Mouse (Mus musculus): ENCODE measurements at regions not wholly inside any gene's neighbourhood (a gene's known extent, or its start where the extent isn't known, plus 50 kb on each side); places are given as distances from the start of the nearest gene placed in this dataset.
A peak's percentile ranks its signal among the peaks of the same experiment; 100 is the strongest.

DNA sequence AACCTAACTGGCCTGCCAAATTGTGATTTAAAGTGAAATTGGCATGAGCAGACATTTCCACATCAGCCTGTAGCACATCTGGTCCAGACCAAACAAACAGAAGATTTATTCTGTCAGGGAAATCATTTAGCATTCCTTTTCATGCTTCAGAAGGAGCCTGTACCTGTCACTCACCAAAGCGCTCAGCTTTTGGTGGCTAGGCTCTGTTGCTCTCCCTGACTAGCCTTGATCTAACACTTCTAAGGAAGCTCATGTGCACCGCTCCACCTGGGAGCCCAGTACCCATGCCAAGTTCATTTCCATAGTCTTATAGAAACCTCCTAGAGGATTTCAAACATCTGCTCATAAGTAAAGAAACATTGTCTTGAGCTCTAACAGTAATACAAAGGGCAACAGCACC is 253.8 kb upstream of the Tfap2d start:
- DNase-seq (ENCODE audit: low spot score) (no peak), ATAC-seq (ENCODE audit: low FRiP score) (no peak)
- Histone ChIP-seq H3K4me2 (replicated peaks) (no peak overlapping the region), H3K27ac (no peak overlapping the region), H3K9me3 (ENCODE audit: control insufficient read depth, low read length) (no peaks in the 10 kb centered on the region), H3K4me1 (replicated peaks; ENCODE audit: control insufficient read depth, insufficient read depth, low read length) (no peaks in the 10 kb centered on the region), H3K4me3 (replicated peaks; ENCODE audit: low read length) (no peak overlapping the region), H3K9ac (no peak overlapping the region), H3K36me3 (replicated peaks; ENCODE audit: control insufficient read depth, insufficient read depth) (no peaks in the 10 kb centered on the region), H3K27me3 (ENCODE audit: control insufficient read depth, insufficient read depth, low read length) (no peaks in the 10 kb centered on the region)
- 50% methylated on average over 2 of the region's 2 CpGs for WGBS

GRCm38 (mm10) chr1:18857457-18857856 is 245.4 kb upstream of the Tfap2d start:
- Histone ChIP-seq H3K27me3 (ENCODE audit: control insufficient read depth, insufficient read depth, low read length) (no peaks in the 10 kb centered on the region), H3K4me1 (replicated peaks; ENCODE audit: control insufficient read depth, insufficient read depth, low read length) (no peaks in the 10 kb centered on the region), H3K4me2 (replicated peaks) (no peak overlapping the region), H3K36me3 (replicated peaks; ENCODE audit: control insufficient read depth, insufficient read depth) (no peaks in the 10 kb centered on the region), H3K9ac (no peak overlapping the region), H3K27ac (no peak overlapping the region), H3K9me3 (ENCODE audit: control insufficient read depth, low read length) (no peaks in the 10 kb centered on the region), H3K4me3 (replicated peaks; ENCODE audit: low read length) (no peak overlapping the region)
- WGBS = 78% methylated on average over 3 of the region's 3 CpGs
- no peak for DNase-seq (ENCODE audit: low spot score)
- no peak for ATAC-seq (ENCODE audit: low FRiP score)

DNA sequence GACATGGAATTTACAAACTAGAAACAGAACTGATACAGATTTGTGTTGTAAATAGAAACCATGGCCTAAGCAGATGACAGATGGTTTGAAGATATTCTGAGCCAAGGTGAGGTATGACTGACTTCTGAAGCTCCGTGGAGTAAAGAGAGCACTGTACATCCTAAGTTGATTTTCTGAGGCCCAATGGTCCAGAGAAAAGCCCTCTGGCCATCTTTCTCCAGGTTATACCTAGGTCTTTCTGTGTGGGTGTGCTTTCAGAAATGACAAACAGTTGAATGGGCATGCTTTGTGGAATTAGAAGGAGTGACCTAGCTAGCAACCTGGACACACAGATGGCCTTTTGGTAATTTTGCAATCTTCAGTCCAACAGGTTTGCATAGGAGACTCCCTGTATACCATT is 199.6 kb upstream of the Tfap2d start:
- no peaks in the 10 kb centered on the region for H3K4me1 ChIP-seq (replicated peaks; ENCODE audit: control insufficient read depth, insufficient read depth, low read length)
- ATAC-seq (ENCODE audit: low FRiP score) (no peak), DNase-seq (ENCODE audit: low spot score) (no peak)
- 94% methylated on average over 1 of the region's 1 CpGs for WGBS
- no peaks in the 10 kb centered on the region for H3K27me3 ChIP-seq (ENCODE audit: control insufficient read depth, insufficient read depth, low read length)
- H3K36me3 ChIP-seq (replicated peaks; ENCODE audit: control insufficient read depth, insufficient read depth) = no peaks in the 10 kb centered on the region
- no peak overlapping the region for H3K4me2 ChIP-seq (replicated peaks)
- H3K9me3 ChIP-seq (ENCODE audit: control insufficient read depth, low read length) = no peaks in the 10 kb centered on the region
- H3K4me3 ChIP-seq (replicated peaks; ENCODE audit: low read length) = no peak overlapping the region
- H3K27ac ChIP-seq = no peak overlapping the region
- H3K9ac ChIP-seq = no peak overlapping the region

- Histone ChIP-seq H3K4me3 (replicated peaks; ENCODE audit: low read length) (no peak overlapping the region), H3K27ac (no peak overlapping the region), H3K9ac (no peak overlapping the region), H3K36me3 (replicated peaks; ENCODE audit: control insufficient read depth, insufficient read depth) (no peaks in the 10 kb centered on the region), H3K27me3 (ENCODE audit: control insufficient read depth, insufficient read depth, low read length) (no peaks in the 10 kb centered on the region), H3K9me3 (ENCODE audit: control insufficient read depth, low read length) (no peaks in the 10 kb centered on the region), H3K4me1 (replicated peaks; ENCODE audit: control insufficient read depth, insufficient read depth, low read length) (no peaks in the 10 kb centered on the region), H3K4me2 (replicated peaks) (no peak overlapping the region)
- ATAC-seq (ENCODE audit: low FRiP score) (no peak), DNase-seq (ENCODE audit: low spot score) (no peak)
- 70% methylated on average over 4 of the region's 4 CpGs for WGBS
Observed at GRCm38 (mm10) chr1:18903696-18904095, 199.1 kb upstream of the Tfap2d start.

DNA sequence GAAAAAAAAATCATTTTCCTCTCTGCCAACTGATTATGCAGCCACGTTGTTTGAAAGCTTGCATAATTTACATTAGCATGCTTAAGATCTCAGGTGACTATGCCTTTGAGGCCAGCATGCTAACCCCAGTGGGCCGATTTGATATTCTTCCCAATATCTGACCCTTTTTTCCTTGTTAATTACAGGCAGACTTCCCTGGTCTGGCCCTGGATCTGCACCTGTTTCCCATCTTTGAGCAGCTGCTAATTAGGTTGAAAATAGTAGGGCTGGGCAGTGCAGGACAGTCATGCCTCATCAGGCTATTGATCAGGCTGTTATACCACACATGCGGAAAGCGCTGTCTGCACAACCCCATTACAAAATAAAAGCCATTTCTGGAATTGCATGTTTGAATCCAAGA is 191.2 kb upstream of the Tfap2d start:
- ATAC-seq (ENCODE audit: low FRiP score) = peak; percentile 62
- Histone ChIP-seq H3K27ac (no peak overlapping the region), H3K27me3 (ENCODE audit: control insufficient read depth, insufficient read depth, low read length) (no peaks in the 10 kb centered on the region), H3K4me2 (replicated peaks) (no peak overlapping the region), H3K9me3 (ENCODE audit: control insufficient read depth, low read length) (no peaks in the 10 kb centered on the region), H3K4me1 (replicated peaks; ENCODE audit: control insufficient read depth, insufficient read depth, low read length) (no peaks in the 10 kb centered on the region), H3K9ac (no peak overlapping the region), H3K36me3 (replicated peaks; ENCODE audit: control insufficient read depth, insufficient read depth) (no peaks in the 10 kb centered on the region), H3K4me3 (replicated peaks; ENCODE audit: low read length) (no peak overlapping the region)
- no peak for DNase-seq (ENCODE audit: low spot score)
- WGBS = 50% methylated on average over 4 of the region's 4 CpGs

GRCm38 (mm10) chr1:18956276-18956675 is 146.5 kb upstream of the Tfap2d start:
- no peak for ATAC-seq (ENCODE audit: low FRiP score)
- Histone ChIP-seq H3K9ac (no peak overlapping the region), H3K4me1 (replicated peaks; ENCODE audit: control insufficient read depth, insufficient read depth, low read length) (no peaks in the 10 kb centered on the region), H3K27ac (no peak overlapping the region), H3K27me3 (ENCODE audit: control insufficient read depth, insufficient read depth, low read length) (no peaks in the 10 kb centered on the region), H3K36me3 (replicated peaks; ENCODE audit: control insufficient read depth, insufficient read depth) (no peaks in the 10 kb centered on the region), H3K4me3 (replicated peaks; ENCODE audit: low read length) (no peak overlapping the region), H3K9me3 (ENCODE audit: control insufficient read depth, low read length) (no peaks in the 10 kb centered on the region), H3K4me2 (replicated peaks) (no peak overlapping the region)
- DNase-seq (ENCODE audit: low spot score) = no peak
- WGBS = 83% methylated on average over 1 of the region's 1 CpGs

DNA sequence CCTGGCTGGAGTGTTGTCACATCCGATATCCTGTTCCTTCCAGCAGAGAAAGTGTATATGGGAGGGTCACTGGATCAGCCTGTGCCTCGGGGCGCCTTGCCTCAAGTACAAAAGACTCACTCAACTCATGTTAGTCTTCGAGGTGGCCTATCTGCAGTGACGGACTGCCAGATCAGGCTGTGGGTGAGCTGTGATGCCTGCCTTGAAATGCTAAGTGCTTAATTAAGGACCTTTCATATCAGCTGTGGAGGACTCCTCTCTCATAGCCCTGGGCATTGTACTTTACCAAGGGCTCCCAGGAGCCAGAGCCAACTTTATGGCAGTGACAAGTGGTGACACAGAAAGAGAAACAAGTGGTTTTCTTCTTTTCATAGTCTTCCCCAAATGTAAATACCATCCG is 145.8 kb upstream of the Tfap2d start:
- DNase-seq (ENCODE audit: low spot score) (no peak), ATAC-seq (ENCODE audit: low FRiP score) (no peak)
- H3K9me3 ChIP-seq (ENCODE audit: control insufficient read depth, low read length) = no peaks in the 10 kb centered on the region
- 66% methylated on average over 6 of the region's 6 CpGs for WGBS
- no peak overlapping the region for H3K4me2 ChIP-seq (replicated peaks)
- no peak overlapping the region for H3K27ac ChIP-seq
- no peak overlapping the region for H3K9ac ChIP-seq
- no peaks in the 10 kb centered on the region for H3K4me1 ChIP-seq (replicated peaks; ENCODE audit: control insufficient read depth, insufficient read depth, low read length)
- no peaks in the 10 kb centered on the region for H3K36me3 ChIP-seq (replicated peaks; ENCODE audit: control insufficient read depth, insufficient read depth)
- no peaks in the 10 kb centered on the region for H3K27me3 ChIP-seq (ENCODE audit: control insufficient read depth, insufficient read depth, low read length)
- H3K4me3 ChIP-seq (replicated peaks; ENCODE audit: low read length) = no peak overlapping the region

- H3K9me3 ChIP-seq (ENCODE audit: control insufficient read depth, low read length) = no peaks in the 10 kb centered on the region
- no peak overlapping the region for H3K9ac ChIP-seq
- H3K4me3 ChIP-seq (replicated peaks; ENCODE audit: low read length) = no peak overlapping the region
- no peaks in the 10 kb centered on the region for H3K36me3 ChIP-seq (replicated peaks; ENCODE audit: control insufficient read depth, insufficient read depth)
- no peak overlapping the region for H3K4me2 ChIP-seq (replicated peaks)
- 0 out of 2 replicates have a peak, but pooled peaks have one; percentile 46 for ATAC-seq (ENCODE audit: low FRiP score)
- H3K4me1 ChIP-seq (replicated peaks; ENCODE audit: control insufficient read depth, insufficient read depth, low read length) = no peaks in the 10 kb centered on the region
- DNase-seq (ENCODE audit: low spot score) = no peak
- H3K27me3 ChIP-seq (ENCODE audit: control insufficient read depth, insufficient read depth, low read length) = no peaks in the 10 kb centered on the region
- H3K27ac ChIP-seq = no peak overlapping the region
- 55% methylated on average over 9 of the region's 9 CpGs for WGBS
Observed at GRCm38 (mm10) chr1:18961464-18961863, 141.4 kb upstream of the Tfap2d start.

- H3K4me2 ChIP-seq (replicated peaks) = no peak overlapping the region
- no peaks in the 10 kb centered on the region for H3K27me3 ChIP-seq (ENCODE audit: control insufficient read depth, insufficient read depth, low read length)
- H3K4me1 ChIP-seq (replicated peaks; ENCODE audit: control insufficient read depth, insufficient read depth, low read length) = no peaks in the 10 kb centered on the region
- no peak overlapping the region for H3K27ac ChIP-seq
- DNase-seq (ENCODE audit: low spot score) = no peak
- H3K9ac ChIP-seq = no peak overlapping the region
- no peak for ATAC-seq (ENCODE audit: low FRiP score)
- WGBS = 76% methylated on average over 3 of the region's 3 CpGs
- H3K9me3 ChIP-seq (ENCODE audit: control insufficient read depth, low read length) = no peaks in the 10 kb centered on the region
- no peaks in the 10 kb centered on the region for H3K36me3 ChIP-seq (replicated peaks; ENCODE audit: control insufficient read depth, insufficient read depth)
- no peak overlapping the region for H3K4me3 ChIP-seq (replicated peaks; ENCODE audit: low read length)
Observed at GRCm38 (mm10) chr1:18961889-18962288, 140.9 kb upstream of the Tfap2d start.

DNA sequence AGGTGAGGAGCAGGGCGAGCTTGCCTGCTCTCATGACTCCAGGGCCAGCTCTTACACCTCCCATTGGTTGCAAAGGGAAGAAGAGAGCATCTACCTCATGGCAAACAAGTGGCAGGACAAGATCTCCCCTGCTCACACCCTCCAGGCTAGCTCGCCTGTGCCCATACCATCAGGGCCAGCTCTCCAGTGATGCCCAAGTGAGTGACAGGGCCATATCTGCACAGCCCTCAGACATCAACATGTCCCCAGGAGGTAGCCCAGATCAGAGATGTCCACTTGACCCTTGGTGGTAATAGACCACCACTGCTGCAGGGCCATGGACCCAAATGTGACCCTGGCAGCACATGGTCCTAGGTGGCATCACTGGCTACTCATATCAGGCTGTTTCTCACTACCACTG is 133.9 kb upstream of the Tfap2d start:
- Histone ChIP-seq H3K4me3 (replicated peaks; ENCODE audit: low read length) (no peak overlapping the region), H3K27ac (no peak overlapping the region), H3K4me2 (replicated peaks) (no peak overlapping the region), H3K27me3 (ENCODE audit: control insufficient read depth, insufficient read depth, low read length) (no peaks in the 10 kb centered on the region), H3K9me3 (ENCODE audit: control insufficient read depth, low read length) (no peaks in the 10 kb centered on the region), H3K4me1 (replicated peaks; ENCODE audit: control insufficient read depth, insufficient read depth, low read length) (no peaks in the 10 kb centered on the region), H3K9ac (no peak overlapping the region), H3K36me3 (replicated peaks; ENCODE audit: control insufficient read depth, insufficient read depth) (no peaks in the 10 kb centered on the region)
- ATAC-seq (ENCODE audit: low FRiP score) (no peak), DNase-seq (ENCODE audit: low spot score) (no peak)
- 82% methylated on average over 2 of the region's 2 CpGs for WGBS
